Mouse (Mus musculus) thymus, adult 2 months (tissue): ENCODE measurements around the gene Umps.

Experiments used
- CTCF ChIP-seq: fragments of 200-500 bp; IDR thresholded peaks from 2 replicates; pipeline ENCODE4 v1.5.1; 2012; ENCODE audit warnings: mild to moderate bottlenecking, control low read depth, low read length, moderate library complexity, borderline replicate concordance; ENCODE audit not compliant: control insufficient read depth, poor library complexity, insufficient read depth; ENCODE audit errors: extremely low read depth
- POLR2A ChIP-seq: fragments of 200-500 bp; IDR thresholded peaks from 2 replicates; pipeline ENCODE4 v1.6.1; 2012; ENCODE audit warnings: mild to moderate bottlenecking, low read length, control low read depth, moderate library complexity; ENCODE audit not compliant: control insufficient read depth, poor library complexity, insufficient read depth; ENCODE audit errors: extremely low read depth

DNA sequence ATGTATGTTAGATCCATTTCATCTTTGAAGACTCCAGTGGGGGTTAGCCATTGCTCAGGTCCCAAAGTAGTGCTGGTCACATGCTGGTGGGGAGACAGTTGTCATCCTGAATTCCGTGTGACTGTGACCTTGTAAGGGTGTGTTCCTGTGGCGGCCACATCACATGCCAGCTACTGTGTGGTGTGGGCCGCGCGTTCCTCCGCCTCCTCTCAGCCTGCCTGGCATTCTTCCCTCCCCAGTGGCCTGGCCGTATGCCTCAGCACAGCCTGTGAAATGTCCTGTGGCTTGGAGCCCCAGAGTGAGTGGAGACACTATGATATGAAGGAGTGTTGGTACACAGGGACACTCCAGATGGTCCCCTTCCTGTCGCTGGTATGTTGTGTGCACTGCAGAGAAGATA lies 29.3 kb downstream of the Umps start:
- TF ChIP-seq POLR2A (no peak), CTCF (no peak)
